Mouse (Mus musculus) CH12.LX (cell line): ENCODE measurements around the gene Trappc10. TPM values are rescaled to one million over a fixed set of nuclear protein-coding genes. Genes with fewer than 3 reads are reported as not detected.
A peak's percentile ranks its signal among the peaks of the same experiment; 100 is the strongest.

Experiments used
- DNase-seq: peaks from one replicate; pipeline ENCODE4 v3.0.0-alpha.2; 2013; ENCODE audit errors: extremely low read depth
- H3K27ac ChIP-seq: 2 replicates; pipeline ENCODE4 v1.5.1; 2012; ENCODE audit warnings: low read depth, mild to moderate bottlenecking, control low read depth, moderate library complexity; ENCODE audit not compliant: insufficient read depth
- H3K27me3 ChIP-seq: replicated peaks from 2 replicates; pipeline ENCODE3; 2012; ENCODE audit warnings: inconsistent platforms
- H3K36me3 ChIP-seq, 2 experiments: replicated peaks in 1 of 2; 2 replicates each; pipeline versions ENCODE3 to v1.6.1; 2012; ENCODE audit warnings: inconsistent platforms in 1 of 2, low read length in 1 of 2, mild to moderate bottlenecking in 1 of 2, mixed read lengths in 1 of 2, moderate library complexity in 1 of 2; ENCODE audit not compliant: control insufficient read depth in 1 of 2, insufficient read depth in 1 of 2
- H3K4me1 ChIP-seq, 2 experiments: 2 replicates each; pipeline ENCODE4 v1.6.1; 2012; ENCODE audit warnings: inconsistent platforms in 1 of 2, moderate library complexity in 1 of 2; ENCODE audit not compliant: insufficient read depth in 2 of 2, control insufficient read depth in 1 of 2
- H3K4me2 ChIP-seq: 2 replicates; pipeline ENCODE4 v1.6.1; 2012; ENCODE audit warnings: low read depth, mild to moderate bottlenecking, control low read depth; ENCODE audit not compliant: poor library complexity, insufficient read depth, severe bottlenecking
- H3K4me3 ChIP-seq, 3 experiments: fragments of 150-350 bp in 1 of 3; sonication (generic) in 1 of 3; replicated peaks in 1 of 3; 2 replicates each; pipeline versions ENCODE3 to v1.5.1; 2011 to 2012; ENCODE audit warnings: low read depth in 2 of 3, low read length in 2 of 3, mild to moderate bottlenecking in 2 of 3, moderate library complexity in 2 of 3, control low read depth in 1 of 3, improper control_type of control experiment in 1 of 3, inconsistent platforms in 1 of 3, mixed read lengths in 1 of 3; ENCODE audit not compliant: poor library complexity in 1 of 3
- H3K79me2 ChIP-seq: replicated peaks from 2 replicates; pipeline ENCODE4 v1.6.1; 2012; ENCODE audit warnings: mild to moderate bottlenecking, moderate library complexity; ENCODE audit not compliant: control insufficient read depth, poor library complexity, insufficient read depth, severe bottlenecking; ENCODE audit errors: extremely low read depth
- H3K9ac ChIP-seq: 2 replicates; pipeline ENCODE4 v1.6.1; 2012; ENCODE audit warnings: low read depth, mild to moderate bottlenecking, control low read depth, moderate library complexity; ENCODE audit not compliant: insufficient read depth
- H3K9me3 ChIP-seq: replicated peaks from 2 replicates; pipeline ENCODE3; 2012; ENCODE audit warnings: low read length, inconsistent platforms, mixed read lengths
- CHD1 ChIP-seq: IDR thresholded peaks from 2 replicates; pipeline ENCODE4 v1.6.1; 2012; ENCODE audit warnings: low read depth, low read length, improper control_type of control experiment, inconsistent platforms
- CHD2 ChIP-seq: IDR thresholded peaks from 2 replicates; pipeline ENCODE4 v1.6.1; 2011; ENCODE audit warnings: low read length, improper control_type of control experiment
- CTCF ChIP-seq, 2 experiments: IDR thresholded peaks in 1 of 2; conservative IDR thresholded peaks in 1 of 2; 2 replicates each; pipeline ENCODE4 v1.5.1; 2011 to 2012; ENCODE audit warnings: low read depth in 2 of 2, low read length in 2 of 2, improper control_type of control experiment in 1 of 2, inconsistent platforms in 1 of 2, mild to moderate bottlenecking in 1 of 2, moderate library complexity in 1 of 2
- E2F4 ChIP-seq: IDR thresholded peaks from 2 replicates; pipeline ENCODE4 v1.6.1; 2011; ENCODE audit warnings: low read depth, low read length, improper control_type of control experiment; ENCODE audit not compliant: insufficient replicate concordance
- ELF1 ChIP-seq: IDR thresholded peaks from 2 replicates; pipeline ENCODE4 v1.6.1; 2014; ENCODE audit warnings: low read depth, mild to moderate bottlenecking, inconsistent platforms, low read length, improper control_type of control experiment
- EP300 ChIP-seq: IDR thresholded peaks from 2 replicates; pipeline ENCODE4 v1.6.1; 2011; ENCODE audit warnings: low read length, improper control_type of control experiment
- GABPA ChIP-seq: IDR thresholded peaks from 2 replicates; pipeline ENCODE4 v1.6.1; 2012; ENCODE audit warnings: low read depth, low read length, improper control_type of control experiment, inconsistent platforms; ENCODE audit not compliant: insufficient replicate concordance
- HCFC1 ChIP-seq: IDR thresholded peaks from 2 replicates; pipeline ENCODE4 v1.6.1; 2012; ENCODE audit warnings: low read depth, mild to moderate bottlenecking, inconsistent platforms, low read length, improper control_type of control experiment
- IRF4 ChIP-seq: IDR thresholded peaks from 2 replicates; pipeline ENCODE4 v1.6.1; 2014; ENCODE audit warnings: low read depth, mild to moderate bottlenecking, inconsistent platforms, low read length, improper control_type of control experiment
- KAT2A ChIP-seq: IDR thresholded peaks from 2 replicates; pipeline ENCODE4 v1.6.1; 2012; ENCODE audit warnings: low read length, improper control_type of control experiment, inconsistent platforms; ENCODE audit not compliant: insufficient replicate concordance
- MAFK ChIP-seq: IDR thresholded peaks from 2 replicates; pipeline ENCODE4 v1.6.1; 2011; ENCODE audit warnings: low read length, improper control_type of control experiment; ENCODE audit not compliant: insufficient replicate concordance
- MAX ChIP-seq: IDR thresholded peaks from 2 replicates; pipeline ENCODE4 v1.6.1; 2011; ENCODE audit warnings: low read length, improper control_type of control experiment
- MAZ ChIP-seq: IDR thresholded peaks from 2 replicates; pipeline ENCODE4 v1.6.1; 2012; ENCODE audit warnings: low read depth, mild to moderate bottlenecking, inconsistent platforms, low read length, improper control_type of control experiment, moderate library complexity
- MEF2A ChIP-seq: IDR thresholded peaks from 2 replicates; pipeline ENCODE4 v1.6.1; 2014; ENCODE audit warnings: low read depth, mild to moderate bottlenecking, inconsistent platforms, low read length, improper control_type of control experiment, borderline replicate concordance
- MXI1 ChIP-seq: IDR thresholded peaks from 2 replicates; pipeline ENCODE4 v1.6.1; 2011; ENCODE audit warnings: mild to moderate bottlenecking, low read depth, low read length, improper control_type of control experiment
- MYC ChIP-seq: IDR thresholded peaks from 2 replicates; pipeline ENCODE4 v1.6.1; 2011; ENCODE audit warnings: low read depth, mild to moderate bottlenecking, improper control_type of control experiment, low read length
- NELFE ChIP-seq: IDR thresholded peaks from 2 replicates; pipeline ENCODE4 v1.6.1; 2011; ENCODE audit warnings: low read depth, low read length, improper control_type of control experiment
- NRF1 ChIP-seq: IDR thresholded peaks from 2 replicates; pipeline ENCODE4 v1.6.1; 2014; ENCODE audit warnings: low read depth, mild to moderate bottlenecking, inconsistent platforms, low read length, improper control_type of control experiment, moderate library complexity
- POLR2A ChIP-seq: IDR thresholded peaks from 2 replicates; pipeline ENCODE4 v1.6.1; 2011; ENCODE audit warnings: low read depth, mild to moderate bottlenecking, improper control_type of control experiment, low read length
- POLR2AphosphoS2 ChIP-seq: IDR thresholded peaks from 2 replicates; pipeline ENCODE4 v1.6.1; 2011; ENCODE audit warnings: low read depth, low read length, improper control_type of control experiment
- RCOR1 ChIP-seq: conservative IDR thresholded peaks from 2 replicates; pipeline ENCODE4 v1.6.1; 2012; ENCODE audit warnings: low read depth, mild to moderate bottlenecking, inconsistent platforms, low read length, improper control_type of control experiment
- SMC3 ChIP-seq: IDR thresholded peaks from 2 replicates; pipeline ENCODE4 v1.6.1; 2011; ENCODE audit warnings: low read depth, low read length, improper control_type of control experiment
- TCF12 ChIP-seq: IDR thresholded peaks from 2 replicates; pipeline ENCODE4 v1.6.1; 2014; ENCODE audit warnings: low read depth, mild to moderate bottlenecking, inconsistent platforms, low read length, improper control_type of control experiment
- USF1 ChIP-seq: IDR thresholded peaks from 2 replicates; pipeline ENCODE4 v1.6.1; 2014; ENCODE audit warnings: low read depth, mild to moderate bottlenecking, inconsistent platforms, low read length, improper control_type of control experiment
- USF2 ChIP-seq: conservative IDR thresholded peaks from 2 replicates; pipeline ENCODE4 v1.6.1; 2011; ENCODE audit warnings: low read depth, low read length, improper control_type of control experiment
- ZC3H11A ChIP-seq: IDR thresholded peaks from 2 replicates; pipeline ENCODE4 v1.6.1; 2012; ENCODE audit warnings: low read depth, mild to moderate bottlenecking, inconsistent platforms, low read length, improper control_type of control experiment
- ZKSCAN1 ChIP-seq: IDR thresholded peaks from 2 replicates; pipeline ENCODE4 v1.6.1; 2012; ENCODE audit warnings: low read depth, inconsistent platforms, low read length, improper control_type of control experiment, borderline replicate concordance
- ZMIZ1 ChIP-seq: IDR thresholded peaks from 2 replicates; pipeline ENCODE4 v1.6.1; 2012; ENCODE audit warnings: low read depth, mild to moderate bottlenecking, inconsistent platforms, low read length, improper control_type of control experiment
- ZNF384 ChIP-seq: IDR thresholded peaks from 2 replicates; pipeline ENCODE4 v1.6.1; 2012; ENCODE audit warnings: low read depth, low read length, improper control_type of control experiment, inconsistent platforms
- dilution Hi-C: fragments of 300-500 bp; cut with MboI; formaldehyde crosslinking; loops from 2 replicates; pipeline ENCODE4 v1.14.3; 2020; ENCODE audit warnings: low sequenced_read_pairs; ENCODE audit not compliant: extremely low pct_unique_long_range_greater_than_20kb, extremely low pct_ligation_motif_present
- in situ Hi-C: fragments of 300-500 bp; cut with MboI; formaldehyde crosslinking; loops from 3 replicates; pipeline ENCODE4 v1.14.3; 2019; ENCODE audit warnings: low sequenced_read_pairs, low pct_ligation_motif_present, low pct_unique_long_range_greater_than_20kb, mixed read lengths
- polyA plus RNA-seq: library from polyadenylated mRNA; unstranded; fragments of >175 nt; gene quantifications from 2 replicates; pipeline ENCODE4 v1.2.1, GENCODE M21; 2012; ENCODE audit warnings: low read depth; ENCODE audit not compliant: insufficient read length
- total RNA-seq, 2 experiments: library from RNA; depleted of rRNA; stranded (reverse); fragments of 300-350 nt in 1 of 2; fragments of >200 nt in 1 of 2; gene quantifications; 2 replicates each; pipeline ENCODE4 v1.2.3; 2012 to 2014

Gene Trappc10
- total and polyA plus RNA-seq, 3 experiments = 22.1 to 26.7 (median 26.5) TPM

DNA sequence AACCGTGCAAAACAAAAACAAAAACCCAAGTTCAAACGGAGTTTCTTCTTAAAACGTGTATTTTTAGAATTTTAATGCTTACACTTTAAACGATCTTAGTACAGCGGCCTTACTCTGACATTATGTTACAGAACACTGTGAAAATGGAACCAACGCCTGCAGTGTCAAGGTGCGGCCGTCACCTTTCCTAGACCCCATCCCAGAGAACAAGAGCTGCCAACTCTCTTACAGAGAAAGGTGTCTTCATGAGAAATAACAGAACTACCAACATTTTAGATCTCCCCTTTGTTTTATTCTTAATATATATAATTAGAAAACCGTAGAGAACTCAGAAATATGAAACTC is 59.1 kb downstream of the Trappc10 start:
- dilution Hi-C loops = no loop called here
- Histone ChIP-seq H3K27ac (peak overlapping the region; percentile 49), H3K79me2 (peaks cover 10% of the 10 kb centered on the region), H3K4me3 (peak overlapping the region; percentile 41 to 76 (median 67)), H3K4me2 (peak overlapping the region; percentile 75), H3K4me1 (peaks cover 6 to 11% of the 10 kb centered on the region in 2 experiments; a peak in 3 of 4 replicates), H3K27me3 (no peaks in the 10 kb centered on the region), H3K9me3 (no peaks in the 10 kb centered on the region), H3K36me3 (peaks cover 57 to 72% of the 10 kb centered on the region in 2 experiments), H3K9ac (peak overlapping the region; percentile 49; the same call in 1 of the 2 replicates)
- in situ Hi-C loops = loop anchor here (5.0 to 10.0 kb wide), 2 partner anchors 37 to 189 kb away; no protein-coding TSS in a partner anchor
- DNase-seq = no peak
- TF ChIP-seq POLR2A (no peak), MAFK (no peak), MAZ (no peak), CHD1 (0 out of 2 replicates have a peak, but pooled peaks have one; percentile 81), MEF2A (0 out of 2 replicates have a peak, but pooled peaks have one; percentile 5), TCF12 (0 out of 2 replicates have a peak, but pooled peaks have one; percentile 4)

DNA sequence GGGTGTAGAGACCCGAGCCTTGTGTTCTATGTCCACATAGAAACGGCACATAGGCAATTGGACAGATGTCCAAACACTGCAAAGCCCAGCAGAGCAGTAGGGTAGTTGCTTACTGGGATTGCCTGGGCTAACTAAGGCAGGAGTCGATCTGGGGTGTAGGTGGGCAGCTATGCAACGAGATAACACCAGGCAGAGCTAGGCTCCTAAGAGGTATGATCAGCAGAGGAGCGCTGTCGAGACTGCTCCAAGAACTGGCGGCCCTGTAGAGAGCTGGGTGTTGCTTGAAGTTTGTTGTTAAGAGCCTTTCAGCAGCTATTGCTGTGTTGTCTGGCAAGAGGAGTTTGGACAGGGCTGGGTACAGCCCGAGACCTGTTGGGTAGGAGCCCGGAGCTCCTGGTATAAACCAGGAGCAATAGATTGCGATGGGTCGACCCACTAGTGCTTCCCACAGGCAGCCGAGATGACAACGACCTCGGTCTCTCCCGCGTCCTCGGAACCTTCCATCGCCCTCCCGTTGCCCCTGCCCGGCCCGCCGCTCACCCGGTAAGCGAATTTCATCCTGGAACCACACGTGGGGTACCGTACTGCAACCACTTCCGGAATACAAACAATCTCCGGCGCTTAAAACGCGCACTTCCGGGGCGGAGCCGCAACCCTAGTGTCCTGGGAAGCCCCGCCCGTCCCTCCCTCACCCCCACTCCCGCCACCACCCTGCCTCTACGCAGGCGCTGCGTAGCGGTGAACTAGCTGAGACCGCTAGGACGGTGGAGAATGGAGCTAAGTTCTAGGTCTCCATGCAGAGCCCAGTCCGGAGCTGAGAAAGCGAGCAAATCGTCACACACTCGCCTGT is 59.7 kb downstream of the Trappc10 start, which contains the start of gene Pwp2:
Gene Pwp2 (minus strand): TSS at position 619 of the 850 bp plus-strand sequence.
- no peaks in the 10 kb centered on the region for H3K27me3 ChIP-seq
- dilution Hi-C loops = no loop called here
- peak within 1 kb of the TSS; percentile 49 for H3K27ac ChIP-seq
- DNase-seq = peak; percentile 97
- H3K4me3 ChIP-seq = peak within 1 kb of the TSS; percentile 67 to 92 (median 81)
- in situ Hi-C loops = loop anchor here (5.0 to 10.0 kb wide), 2 partner anchors 38 to 190 kb away; no protein-coding TSS in a partner anchor
- no peaks in the 10 kb centered on the region for H3K9me3 ChIP-seq
- H3K4me2 ChIP-seq = peak within 1 kb of the TSS; percentile 81
- peaks cover 6 to 11% of the 10 kb centered on the region in 2 experiments; a peak in 3 of 4 replicates for H3K4me1 ChIP-seq
- H3K36me3 ChIP-seq = peaks cover 57 to 72% of the 10 kb centered on the region in 2 experiments
- peaks cover 10% of the 10 kb centered on the region for H3K79me2 ChIP-seq
- H3K9ac ChIP-seq = peak within 1 kb of the TSS; percentile 91
- TF ChIP-seq CHD1 (no peak), NRF1 (peak; percentile 83), USF2 (0 out of 2 replicates have a peak, but pooled peaks have one; percentile 8), USF1 (peak; percentile 29; the same call in 1 of the 2 replicates), MAZ (peak; percentile 89), ZMIZ1 (no peak; the same call in 1 of the 2 replicates), HCFC1 (peak; percentile 87), MYC (peak; percentile 96), KAT2A (peak; percentile 73; the same call in 1 of the 2 replicates), POLR2AphosphoS2 (peak; percentile 89), ZKSCAN1 (no peak), RCOR1 (no peak), MEF2A (peak; percentile 66; the same call in 1 of the 2 replicates), GABPA (no peak; the same call in 1 of the 2 replicates), CTCF (conservative IDR thresholded peaks at IDR 0.05 in 1 of 2, IDR thresholded peaks at IDR 0.05 in 1 of 2; ENCODE audit: low read depth in 2 of 2, low read length in 2 of 2) (no peak), CHD2 (peak; percentile 58; the same call in 1 of the 2 replicates), MAX (peak; percentile 93), SMC3 (no peak), IRF4 (no peak), POLR2A (peak; percentile 92), E2F4 (0 out of 2 replicates have a peak, but pooled peaks have one; percentile 73), ZC3H11A (no peak), MXI1 (peak; percentile 100), NELFE (peak; percentile 82), ELF1 (peak; percentile 92), EP300 (no peak), MAFK (no peak), ZNF384 (no peak)
